Mouse (Mus musculus) G1E-ER4 (cell line): ENCODE measurements around the gene Bicral. TPM values are rescaled to one million over a fixed set of nuclear protein-coding genes. Genes with fewer than 3 reads are reported as not detected.

ENCODE experiments used
- GATA1 ChIP-seq: IDR thresholded peaks from one replicate; pipeline ENCODE4 v1.8.0; 2012; ENCODE audit warnings: low read length, inconsistent platforms
- polyA plus RNA-seq: library from polyadenylated mRNA; stranded (reverse); fragments of >175 nt; gene quantifications from 2 replicates; pipeline ENCODE4 v1.2.3, GENCODE M21; 2012

Bicral gene
- polyA plus RNA-seq, 1 experiment = 8.4 TPM

DNA sequence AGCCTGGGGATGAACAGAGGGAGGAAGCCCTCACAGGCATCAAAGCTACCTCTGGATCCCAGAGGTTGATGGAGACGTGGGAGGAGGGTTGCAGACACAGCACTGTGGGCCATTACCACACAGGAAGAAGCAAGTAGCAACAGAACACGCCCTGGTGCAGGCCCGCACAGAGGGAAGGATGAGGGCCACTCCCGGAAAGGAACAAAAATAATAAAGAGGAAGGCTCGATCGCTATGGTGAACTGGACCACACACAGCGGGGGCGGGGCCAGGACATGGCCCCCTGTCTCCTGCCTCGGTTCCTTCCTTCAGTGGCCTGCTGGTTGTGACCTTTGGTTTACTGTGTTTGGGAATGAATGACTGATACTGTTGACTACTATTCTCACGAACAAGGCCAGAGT lies 58.6 kb downstream of the Bicral start:
- TF ChIP-seq GATA1 = no peak

DNA sequence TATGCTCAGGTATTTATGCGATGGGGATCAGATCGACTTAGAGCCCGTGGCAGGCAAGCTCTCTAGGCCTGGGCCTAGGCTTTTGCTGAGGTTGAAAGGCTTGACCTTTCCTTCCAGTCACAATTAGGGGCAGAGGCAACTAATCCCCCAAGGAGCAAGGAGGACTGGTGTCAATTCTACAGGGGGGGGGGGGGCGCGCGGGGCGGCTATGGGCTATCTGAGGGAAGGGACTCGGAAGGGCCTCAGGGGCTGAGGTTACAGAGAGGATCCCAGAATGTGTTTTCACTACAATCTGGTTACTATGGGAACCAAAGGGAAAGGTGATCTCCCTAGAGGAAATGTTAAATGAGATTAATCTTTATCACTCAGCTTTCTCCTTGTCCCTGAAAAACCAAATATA lies 60.9 kb downstream of the Bicral start:
- TF ChIP-seq GATA1 = no peak

DNA sequence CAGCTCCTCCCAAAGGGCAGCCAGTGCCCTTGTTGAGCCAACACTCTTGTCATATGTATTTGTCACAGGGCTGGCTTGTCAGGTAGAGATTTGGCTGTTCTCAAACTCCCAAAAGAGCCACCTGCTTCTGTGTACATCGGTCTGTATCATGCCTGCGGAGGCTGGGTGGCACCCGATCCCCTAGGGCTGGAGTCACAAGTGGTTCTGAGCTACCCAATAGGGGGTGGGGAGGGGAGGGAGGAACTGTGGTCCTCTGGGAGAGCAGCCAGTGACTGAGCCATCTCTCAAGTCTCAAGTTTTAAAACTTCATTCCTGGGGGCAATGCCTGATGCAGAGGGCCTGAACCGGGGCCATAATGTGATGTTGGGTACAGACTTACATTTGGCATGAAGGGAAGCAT lies 61.5 kb downstream of the Bicral start:
- no peak for TF ChIP-seq GATA1

DNA sequence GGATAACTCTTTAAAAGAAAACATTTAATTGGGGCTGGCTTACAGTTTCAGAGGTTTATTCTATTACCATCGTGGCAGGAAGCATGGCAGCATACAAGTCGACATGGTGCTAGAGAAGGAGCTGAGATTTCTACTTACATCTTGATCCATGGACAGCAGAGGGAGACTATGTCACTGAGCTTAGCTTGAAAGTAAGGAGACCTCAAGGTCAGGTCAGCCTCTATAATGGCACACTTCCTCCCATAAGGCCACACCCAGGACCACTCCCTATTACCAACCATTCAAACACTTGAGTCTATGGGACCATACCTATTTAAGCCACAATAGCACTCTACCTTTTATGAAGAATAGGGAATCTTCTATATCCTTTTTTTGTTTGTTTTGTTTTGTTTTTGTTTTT lies 65.3 kb downstream of the Bicral start:
- no peak for TF ChIP-seq GATA1

DNA sequence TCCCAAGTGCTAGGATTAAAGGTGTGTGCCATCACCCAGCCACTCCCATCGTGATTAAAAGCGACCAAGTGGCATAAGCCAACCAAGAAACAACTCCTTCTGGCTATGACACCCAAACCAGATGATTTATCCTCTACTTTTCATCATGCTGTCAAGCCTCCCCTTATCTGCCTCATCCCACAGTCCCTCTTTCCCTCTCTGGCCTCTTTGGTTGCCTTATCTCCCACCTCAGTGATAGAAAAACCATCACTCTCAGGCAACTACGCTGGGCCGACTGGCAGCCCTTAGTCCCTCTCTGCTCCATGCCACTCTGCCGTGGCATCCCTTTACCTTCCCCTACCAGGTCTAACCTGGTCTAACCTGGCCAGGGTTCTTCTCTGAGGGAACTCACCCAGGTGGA lies 71.3 kb downstream of the Bicral start:
- peak; percentile 47 for TF ChIP-seq GATA1

DNA sequence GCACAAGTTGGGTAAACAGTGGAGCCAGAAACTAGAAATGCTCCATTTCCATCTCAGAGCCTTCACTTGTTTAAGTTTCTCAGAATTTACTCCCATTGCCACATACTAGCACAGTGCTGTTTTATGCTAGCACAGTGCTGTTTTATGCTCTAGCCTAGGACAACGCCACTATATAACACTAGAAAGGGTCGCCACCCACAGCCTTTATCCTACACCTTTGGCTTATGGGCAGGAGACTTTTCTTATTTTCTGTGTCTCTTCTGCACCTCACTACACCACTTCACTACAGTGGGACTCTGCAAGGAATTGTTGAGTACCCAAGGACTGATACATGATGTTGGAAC lies 75.1 kb downstream of the Bicral start:
- no peak for TF ChIP-seq GATA1

DNA sequence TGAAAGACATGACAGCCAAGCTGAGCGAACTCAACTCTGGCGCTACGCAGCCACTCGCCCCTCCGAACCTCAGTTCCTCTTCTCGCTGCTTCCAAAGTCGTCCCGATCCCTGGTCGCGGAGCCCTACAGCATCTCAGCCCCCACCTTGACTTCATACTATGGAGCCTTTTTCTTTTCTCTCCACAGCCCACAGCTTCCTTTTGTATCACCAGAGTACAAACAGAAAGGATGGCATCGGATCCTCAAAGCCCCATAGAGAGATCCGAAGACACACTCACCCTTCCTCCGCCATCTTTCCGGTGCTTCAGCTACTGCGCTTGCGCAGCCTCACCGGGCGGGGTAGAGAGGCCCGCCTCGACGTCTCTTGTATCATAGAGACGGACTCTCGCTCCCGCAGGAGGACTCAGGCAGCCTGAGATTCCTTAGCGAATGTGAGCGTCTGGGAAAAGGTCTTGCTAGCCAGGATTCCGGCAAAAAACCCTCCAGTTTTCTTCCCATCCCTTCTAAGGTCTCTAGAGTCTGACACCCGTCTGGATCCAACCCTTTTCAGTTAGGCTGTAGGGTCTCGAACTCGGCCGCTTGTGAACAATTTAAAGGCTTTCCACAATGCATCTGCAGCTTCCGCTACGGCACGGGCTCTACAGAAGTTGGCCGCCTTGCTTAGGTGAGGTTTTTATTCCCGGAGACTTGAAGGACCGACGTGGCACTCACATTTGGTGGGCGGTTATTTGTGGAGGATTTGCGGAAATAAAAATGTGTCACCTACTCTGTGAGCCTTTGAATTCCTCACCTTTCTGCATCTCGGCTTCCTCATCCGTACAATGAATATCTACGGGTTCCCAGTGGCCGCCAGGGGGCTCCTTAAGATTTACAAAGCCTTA lies 75.7 kb downstream of the Bicral start, which contains the start of gene Rpl7l1:
Rpl7l1 (minus strand) TSS at position 332 of the 881 bp plus-strand sequence.
- TF ChIP-seq GATA1 = no peak

DNA sequence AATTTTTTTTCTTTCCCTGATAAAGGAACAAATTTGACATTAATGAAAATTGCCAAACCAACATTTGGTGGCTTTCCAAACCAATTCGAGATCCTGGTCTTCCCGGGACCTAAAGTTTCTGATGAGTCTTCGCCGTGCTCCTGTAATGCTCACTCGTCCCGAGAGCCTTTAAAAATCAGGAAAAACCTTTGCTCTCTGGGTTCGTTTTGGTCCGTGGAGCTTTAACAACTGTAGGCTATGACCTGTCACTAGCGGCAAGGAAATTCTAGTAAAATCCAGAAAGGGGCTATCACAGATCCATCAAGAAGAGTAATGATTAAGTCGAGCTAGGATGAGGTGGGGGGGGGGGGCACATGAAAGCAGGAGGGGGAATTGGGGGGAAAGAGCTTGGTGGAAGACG lies 76.4 kb downstream of the Bicral start:
- no peak for TF ChIP-seq GATA1

DNA sequence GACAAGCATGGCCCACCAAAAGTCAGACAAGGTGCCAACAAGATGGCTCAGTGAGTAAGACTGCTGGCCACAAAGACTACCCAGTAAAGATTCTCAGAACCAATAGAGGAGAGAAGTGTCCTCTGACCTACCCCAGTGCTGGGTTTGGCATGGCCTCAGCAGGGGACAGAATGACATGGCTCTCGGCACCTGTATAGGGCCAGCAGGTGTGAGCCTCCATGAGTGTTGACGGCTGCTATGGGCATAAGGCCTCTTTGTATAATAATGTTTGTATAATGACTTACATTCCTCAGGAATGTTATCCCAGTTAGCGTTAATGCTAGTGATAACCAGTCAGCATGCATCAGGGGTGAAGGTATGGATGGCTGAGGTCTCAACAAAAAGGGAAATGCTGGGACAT lies 82.2 kb downstream of the Bicral start:
- no peak for TF ChIP-seq GATA1

DNA sequence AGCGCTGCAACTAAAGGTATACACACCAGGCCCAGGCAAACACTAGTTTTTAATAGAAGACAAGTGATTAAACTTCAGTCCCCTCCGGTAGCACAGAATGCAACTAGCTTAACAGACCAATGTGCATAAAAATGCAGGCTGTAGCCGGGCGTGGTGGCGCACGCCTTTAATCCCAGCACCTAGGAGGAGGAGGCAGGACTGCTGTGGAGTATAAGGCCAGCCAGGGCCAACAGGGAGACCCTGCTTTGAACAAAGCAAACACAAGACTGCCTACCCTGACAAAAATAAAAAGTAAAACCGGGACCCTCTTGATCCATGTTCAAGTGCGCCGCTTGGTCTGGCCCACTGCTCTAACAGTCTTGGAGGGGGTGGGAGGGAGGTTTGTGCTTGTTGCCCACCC lies 83.2 kb downstream of the Bicral start:
- no peak for TF ChIP-seq GATA1

DNA sequence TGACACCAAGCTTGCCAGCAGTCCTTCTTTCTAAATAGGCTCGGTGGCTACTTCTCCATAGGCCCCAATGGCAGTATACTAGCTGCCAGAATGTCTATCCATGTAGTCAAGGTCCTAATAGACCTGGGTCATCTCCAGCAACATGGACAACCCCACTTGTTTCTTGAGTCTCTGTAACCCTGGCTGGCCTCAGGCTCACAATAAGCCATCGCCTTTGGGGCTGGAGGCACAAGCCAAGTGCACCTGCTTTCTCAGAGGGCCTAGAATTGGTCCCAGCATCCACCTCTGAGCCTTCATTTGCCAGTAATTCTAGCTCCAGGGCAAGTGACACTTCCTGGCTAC lies 84.2 kb downstream of the Bicral start:
- TF ChIP-seq GATA1 = no peak

DNA sequence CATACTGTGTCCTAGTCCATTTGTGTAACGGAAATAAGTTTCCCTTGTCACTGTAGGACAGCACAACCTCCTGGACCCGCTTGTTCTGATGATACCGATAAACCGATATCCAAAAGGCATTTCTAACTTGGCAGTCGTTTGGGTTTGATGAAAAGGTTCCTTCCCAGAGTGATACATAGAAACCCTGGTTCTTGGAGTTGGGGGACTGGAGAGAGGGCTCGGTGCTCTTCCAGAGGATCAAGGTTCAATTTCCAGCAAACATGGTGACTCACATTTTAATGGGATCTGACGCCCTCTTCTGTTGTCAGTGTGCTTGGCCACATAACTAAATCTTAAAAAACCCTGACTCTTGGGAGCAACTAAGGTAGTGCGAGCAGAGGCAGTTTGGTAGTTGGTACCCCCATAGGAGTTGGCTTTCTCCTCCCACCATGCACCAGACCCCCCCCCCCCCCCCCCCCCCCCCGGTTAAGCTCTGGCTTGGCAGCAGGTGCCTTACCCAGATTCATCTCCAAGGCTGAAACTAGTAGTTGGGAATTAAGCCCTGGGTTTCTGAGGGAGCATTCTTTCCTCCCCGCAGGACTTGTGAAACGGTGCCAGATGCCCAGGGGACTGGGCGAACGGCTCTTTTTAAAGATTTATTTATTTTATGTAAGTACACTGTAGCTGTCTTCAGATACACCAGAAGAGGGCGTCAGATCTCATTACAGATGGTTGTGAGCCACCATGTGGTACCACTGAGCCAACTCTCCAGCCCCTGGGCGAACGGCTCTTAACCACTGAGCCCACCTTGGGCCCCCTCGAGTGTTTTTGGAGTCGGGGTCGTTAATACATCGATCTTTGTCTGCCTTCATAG lies 84.8 kb downstream of the Bicral start:
- no peak for TF ChIP-seq GATA1

DNA sequence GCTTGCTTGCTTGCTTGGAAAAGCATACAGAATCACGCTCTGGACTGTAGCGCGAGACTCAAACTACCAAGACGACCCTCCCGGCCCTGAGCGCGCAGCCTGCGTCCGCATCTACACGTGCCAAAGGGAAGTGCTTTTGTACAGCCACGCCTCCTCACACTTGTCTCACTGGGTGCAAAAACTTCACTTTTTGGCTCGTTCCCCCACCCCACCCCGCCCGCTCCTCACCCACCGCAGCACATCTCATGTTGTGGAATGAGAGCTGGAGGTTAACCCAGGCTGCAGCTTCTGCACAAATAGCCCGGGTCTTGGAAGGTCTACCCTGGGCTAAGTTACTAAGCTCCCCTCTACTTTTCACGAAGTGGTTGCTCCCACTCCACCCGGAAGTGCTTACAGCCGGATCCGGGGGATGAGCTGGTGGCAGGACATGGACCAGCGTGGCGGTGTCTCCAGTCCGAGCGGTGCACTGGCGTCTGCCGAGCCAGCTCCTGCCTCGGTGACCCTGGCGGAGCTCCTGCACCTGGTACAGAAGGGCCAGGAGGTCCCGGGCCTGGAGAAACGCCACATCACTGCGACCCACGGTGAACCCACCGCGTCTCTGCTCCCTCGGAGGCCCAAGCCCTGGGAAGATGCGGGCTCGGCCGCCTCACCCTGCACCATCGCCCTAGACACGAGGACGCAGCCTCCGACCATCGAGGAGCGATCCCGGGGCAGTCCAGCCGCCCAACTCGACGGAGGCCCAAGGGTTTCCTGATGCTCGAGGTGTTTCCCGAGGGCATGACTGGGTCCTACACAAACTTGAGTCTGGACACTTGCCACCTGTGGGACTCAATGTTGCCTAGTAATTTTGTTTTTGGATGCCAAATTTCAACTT lies 85.6 kb downstream of the Bicral start, which contains the start of gene 2310039H08Rik:
2310039H08Rik (plus strand) TSS at position 232 of the 874 bp plus-strand sequence.
- no peak for TF ChIP-seq GATA1

DNA sequence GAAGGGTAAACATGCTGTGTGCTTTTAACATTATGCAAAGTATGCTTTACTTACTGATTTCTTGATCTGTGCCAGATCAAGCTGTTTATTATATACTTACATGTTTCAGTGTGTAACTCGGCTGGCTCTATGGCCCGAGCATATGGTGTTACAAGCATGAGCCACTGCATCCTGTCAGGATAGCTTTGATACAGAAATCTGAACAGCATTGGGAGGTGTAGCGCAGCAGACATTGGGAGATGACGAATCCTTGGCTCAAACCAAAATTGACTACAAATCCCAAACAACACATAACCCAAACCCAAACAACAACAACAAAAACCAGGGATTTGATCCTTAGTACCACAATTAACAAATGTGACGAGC lies 86.3 kb downstream of the Bicral start:
- no peak for TF ChIP-seq GATA1

DNA sequence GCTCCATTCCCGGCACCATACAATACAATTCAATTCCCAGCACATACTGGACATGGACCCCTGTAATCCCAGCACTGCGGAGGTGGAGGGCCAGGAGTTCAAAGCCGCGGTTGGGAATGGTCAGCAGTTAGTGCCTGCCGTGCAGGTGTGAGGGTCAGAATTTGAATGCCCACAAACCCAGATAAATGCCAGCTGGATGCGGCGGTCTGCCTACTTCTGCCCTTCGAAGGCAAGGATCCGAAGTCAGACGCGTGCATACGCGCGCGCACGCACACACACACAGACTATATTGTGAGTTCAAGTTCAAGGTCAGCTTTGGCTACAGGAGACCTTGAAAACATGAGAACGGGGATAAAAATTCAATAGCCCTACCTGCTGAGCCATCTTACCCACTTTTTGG lies 86.7 kb downstream of the Bicral start:
- no peak for TF ChIP-seq GATA1

DNA sequence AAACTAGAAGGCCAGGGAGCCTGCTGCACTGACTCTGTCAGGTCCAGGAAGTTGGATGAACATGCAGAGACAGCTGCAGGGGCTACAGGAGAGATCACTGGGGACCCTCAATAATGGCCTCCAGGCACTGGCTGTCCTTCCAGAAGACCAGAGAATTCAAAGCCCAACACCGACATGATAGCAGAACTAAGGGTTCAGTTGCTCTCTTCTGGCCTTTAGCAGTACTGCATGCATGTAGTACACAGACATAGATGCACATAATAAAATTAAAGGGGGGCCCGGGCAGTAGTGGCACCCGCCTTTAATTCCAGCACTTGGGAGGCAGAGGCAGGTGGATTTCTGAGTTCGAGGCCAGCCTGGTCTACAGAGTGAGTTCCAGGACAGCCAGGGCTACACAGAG lies 87.3 kb downstream of the Bicral start:
- no peak for TF ChIP-seq GATA1
